Mouse (Mus musculus): ENCODE data around the gene Kcnh1.

DNA sequence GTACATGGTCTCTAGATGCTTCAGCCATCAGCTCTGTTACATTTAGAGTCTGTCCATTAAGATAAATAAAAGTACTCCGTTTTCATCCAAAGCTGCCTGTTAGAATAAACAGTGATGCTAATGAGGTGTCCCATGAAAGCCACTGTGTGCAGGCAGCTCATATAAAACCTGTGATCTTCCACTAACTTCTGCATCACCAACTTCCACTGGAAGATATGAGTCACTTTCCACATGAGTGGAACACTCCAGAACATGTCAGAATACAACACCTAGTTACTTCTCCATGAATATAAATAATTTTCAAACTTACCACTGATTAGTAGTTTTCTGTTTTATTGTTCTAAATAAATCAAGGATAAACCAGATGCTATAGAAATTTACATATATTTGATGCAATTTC is 345.9 kb downstream of the Kcnh1 start:
- TF ChIP-seq POLR2AphosphoS2 (IDR thresholded peaks at IDR 0.05; ENCODE audit: insufficient read length, low read depth) (no peak), MYOG (IDR thresholded peaks at IDR 0.05; ENCODE audit: control insufficient read depth in 1 of 3, insufficient read depth in 1 of 3, insufficient read length in 2 of 3, low read depth in 2 of 3) (no peak), POLR2A (IDR thresholded peaks at IDR 0.05; ENCODE audit: insufficient read length, low read depth) (no peak), E2F4 (IDR thresholded peaks at IDR 0.05; ENCODE audit: insufficient read depth) (no peak), USF1 (IDR thresholded peaks at IDR 0.05; ENCODE audit: low read depth) (no peak), TCF12 (IDR thresholded peaks at IDR 0.05; ENCODE audit: insufficient read depth, poor library complexity, severe bottlenecking) (no peak), MYOD1 (IDR thresholded peaks at IDR 0.05; ENCODE audit: control insufficient read depth in 1 of 3, insufficient read length in 2 of 3, low read depth in 2 of 3) (no peak), REST (IDR thresholded peaks at IDR 0.05; ENCODE audit: insufficient read depth, insufficient read length) (no peak), MAX (IDR thresholded peaks at IDR 0.05; ENCODE audit: low read depth) (no peak), CEBPB (IDR thresholded peaks at IDR 0.05; ENCODE audit: insufficient read depth, poor library complexity, severe bottlenecking) (no peak), SRF (IDR thresholded peaks at IDR 0.05; ENCODE audit: control insufficient read depth, insufficient read length, low read depth) (no peak), TCF3 (IDR thresholded peaks at IDR 0.05; ENCODE audit: insufficient read length, low read depth) (no peak)
